Mouse (Mus musculus) kidney, adult 2 months (tissue): ENCODE results near the gene Klhl7.

Experiments
- CTCF ChIP-seq: fragments of 200-500 bp; conservative IDR thresholded peaks from 2 replicates; pipeline ENCODE4 v1.5.1; 2011; ENCODE audit warnings: low read depth, mild to moderate bottlenecking, control low read depth, low read length, moderate library complexity, mixed read lengths; ENCODE audit not compliant: insufficient read depth, insufficient read length
- POLR2A ChIP-seq: fragments of 200-500 bp; IDR thresholded peaks from one replicate; pipeline ENCODE4 v1.6.1; 2011; ENCODE audit warnings: low read depth, low read length, control low read depth

- TF ChIP-seq POLR2A = no peak
- TF ChIP-seq CTCF = no peak
These were observed 100.6 kb downstream of the Klhl7 start for GRCm38 (mm10) chr5:24201006-24201405.
